Mouse (Mus musculus): ENCODE data around the gene Rnf145. TPM values are rescaled to one million over a fixed set of nuclear protein-coding genes. Genes with fewer than 3 reads are reported as not detected.

Rnf145 gene
- polyA plus RNA-seq, 1 experiment from 2014 or later, result 71.9 TPM

- H3K4me2 ChIP-seq (replicated peaks; ENCODE audit: low read depth, low read length), result no peak overlapping the region
- ATAC-seq (no peak), DNase-seq (ENCODE audit: low spot score) (no peak)
- TF ChIP-seq CTCF (IDR thresholded peaks at IDR 0.05) (no peak), EP300 (IDR thresholded peaks at IDR 0.05) (no peak)
- WGBS, result 86% methylated on average over 10 of the region's 10 CpGs
- H3K4me1 ChIP-seq (ENCODE audit: insufficient read depth, low read depth, low read length), result 0 out of 2 replicates have a peak, but pooled peaks cover 3% of the 10 kb centered on the region
- H3K4me3 ChIP-seq (ENCODE audit: low read depth, low read length), result no peak overlapping the region
- H3K9me3 ChIP-seq (ENCODE audit: low read length), result no peaks in the 10 kb centered on the region
- H3K36me3 ChIP-seq (ENCODE audit: insufficient read depth, low read length), result peaks cover 44% of the 10 kb centered on the region; the same call in 1 of the 2 replicates
- no peak overlapping the region for H3K9ac ChIP-seq (replicated peaks; ENCODE audit: low read depth)
- no peak overlapping the region for H3K27ac ChIP-seq (ENCODE audit: low read length)
- H3K27me3 ChIP-seq (replicated peaks; ENCODE audit: insufficient read depth, low read length), result no peaks in the 10 kb centered on the region
Observed at GRCm38 (mm10) chr11:44549511-44550278, 30.9 kb downstream of the Rnf145 start.

DNA sequence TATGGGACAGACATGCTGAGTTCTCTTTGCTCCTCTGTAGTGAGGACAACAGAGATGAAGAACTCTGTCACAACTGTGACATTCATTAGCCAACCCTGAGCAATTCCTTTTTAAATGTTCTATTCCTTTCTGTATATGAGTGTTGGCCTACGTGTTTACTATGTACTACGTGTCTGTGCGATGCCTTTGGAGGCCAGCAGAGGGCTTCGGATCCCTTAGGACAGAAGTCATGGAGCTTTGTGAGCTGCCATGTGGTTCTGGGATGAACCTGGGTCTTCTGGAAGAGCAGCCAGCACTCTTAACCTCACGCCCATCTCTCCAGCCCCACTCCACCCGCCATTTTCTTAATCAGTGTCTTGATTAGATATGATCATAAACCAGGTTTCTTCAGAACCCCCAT, 32.2 kb downstream of the Rnf145 start:
- ATAC-seq, result no peak
- H3K9me3 ChIP-seq (ENCODE audit: low read length), result no peaks in the 10 kb centered on the region
- no peak overlapping the region for H3K9ac ChIP-seq (replicated peaks; ENCODE audit: low read depth)
- peak; percentile 63 for TF ChIP-seq CTCF (IDR thresholded peaks at IDR 0.05)
- TF ChIP-seq EP300 (IDR thresholded peaks at IDR 0.05), result no peak
- no peak overlapping the region for H3K4me2 ChIP-seq (replicated peaks; ENCODE audit: low read depth, low read length)
- H3K4me1 ChIP-seq (ENCODE audit: insufficient read depth, low read depth, low read length), result no peaks in the 10 kb centered on the region
- no peak overlapping the region for H3K27ac ChIP-seq (ENCODE audit: low read length)
- WGBS, result 93% methylated on average over 6 of the region's 6 CpGs
- H3K4me3 ChIP-seq (ENCODE audit: low read depth, low read length), result no peak overlapping the region
- peak; percentile 33 for DNase-seq (ENCODE audit: low spot score)
- H3K27me3 ChIP-seq (replicated peaks; ENCODE audit: insufficient read depth, low read length), result no peaks in the 10 kb centered on the region
- H3K36me3 ChIP-seq (ENCODE audit: insufficient read depth, low read length), result peaks cover 44% of the 10 kb centered on the region; the same call in 1 of the 2 replicates

GRCm38 (mm10) chr11:44554339-44554738, 35.6 kb downstream of the Rnf145 start:
- ATAC-seq (no peak), DNase-seq (ENCODE audit: low spot score) (peak; percentile 31)
- TF ChIP-seq CTCF (IDR thresholded peaks at IDR 0.05), result no peak
- no peak for TF ChIP-seq EP300 (IDR thresholded peaks at IDR 0.05)
- H3K9ac ChIP-seq (replicated peaks; ENCODE audit: low read depth), result no peak overlapping the region
- H3K9me3 ChIP-seq (ENCODE audit: low read length), result no peaks in the 10 kb centered on the region
- H3K4me1 ChIP-seq (ENCODE audit: insufficient read depth, low read depth, low read length), result no peaks in the 10 kb centered on the region
- H3K4me2 ChIP-seq (replicated peaks; ENCODE audit: low read depth, low read length), result no peak overlapping the region
- no peak overlapping the region for H3K27ac ChIP-seq (ENCODE audit: low read length)
- no peak overlapping the region for H3K4me3 ChIP-seq (ENCODE audit: low read depth, low read length)
- H3K36me3 ChIP-seq (ENCODE audit: insufficient read depth, low read length), result peaks cover 56% of the 10 kb centered on the region; the same call in 1 of the 2 replicates
- H3K27me3 ChIP-seq (replicated peaks; ENCODE audit: insufficient read depth, low read length), result no peaks in the 10 kb centered on the region
- 63% methylated on average over 4 of the region's 4 CpGs for WGBS

DNA sequence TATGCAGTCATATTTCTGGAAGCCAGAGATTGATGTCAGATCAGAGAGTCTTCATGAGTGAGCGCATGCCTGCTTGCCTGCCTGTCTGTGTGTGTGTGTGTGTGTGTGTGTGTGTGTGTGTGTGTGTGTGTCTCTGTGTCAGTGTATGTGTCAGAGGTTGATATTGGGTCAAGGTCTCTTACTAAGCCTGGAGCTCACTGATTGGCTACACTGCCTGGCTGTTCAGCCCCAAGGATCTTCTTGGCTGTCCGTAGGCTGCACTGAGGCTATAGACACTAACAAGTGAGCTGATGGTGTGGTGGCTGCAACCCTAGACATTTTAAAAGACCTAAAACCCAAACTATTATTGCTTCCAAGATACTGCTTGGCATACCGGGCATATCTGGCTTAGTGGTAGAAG, 39.8 kb downstream of the Rnf145 start:
- TF ChIP-seq CTCF (IDR thresholded peaks at IDR 0.05) (no peak), EP300 (IDR thresholded peaks at IDR 0.05) (no peak)
- Histone ChIP-seq H3K4me1 (ENCODE audit: insufficient read depth, low read depth, low read length) (no peaks in the 10 kb centered on the region; the same call in 1 of the 2 replicates), H3K27ac (ENCODE audit: low read length) (no peak overlapping the region), H3K4me2 (replicated peaks; ENCODE audit: low read depth, low read length) (no peak overlapping the region), H3K27me3 (replicated peaks; ENCODE audit: insufficient read depth, low read length) (no peaks in the 10 kb centered on the region), H3K4me3 (ENCODE audit: low read depth, low read length) (no peak overlapping the region), H3K36me3 (ENCODE audit: insufficient read depth, low read length) (peaks cover 49% of the 10 kb centered on the region; the same call in 1 of the 2 replicates), H3K9me3 (ENCODE audit: low read length) (no peaks in the 10 kb centered on the region), H3K9ac (replicated peaks; ENCODE audit: low read depth) (no peak overlapping the region)
- DNase-seq (ENCODE audit: low spot score) (no peak), ATAC-seq (no peak)
- 89% methylated on average over 3 of the region's 3 CpGs for WGBS

GRCm38 (mm10) chr11:44559466-44559865, 40.7 kb downstream of the Rnf145 start:
- Histone ChIP-seq H3K9me3 (ENCODE audit: low read length) (no peaks in the 10 kb centered on the region), H3K36me3 (ENCODE audit: insufficient read depth, low read length) (peaks cover 50% of the 10 kb centered on the region; the same call in 1 of the 2 replicates), H3K4me1 (ENCODE audit: insufficient read depth, low read depth, low read length) (peaks cover 6% of the 10 kb centered on the region; the same call in 1 of the 2 replicates), H3K27me3 (replicated peaks; ENCODE audit: insufficient read depth, low read length) (no peaks in the 10 kb centered on the region), H3K27ac (ENCODE audit: low read length) (no peak overlapping the region), H3K9ac (replicated peaks; ENCODE audit: low read depth) (no peak overlapping the region), H3K4me3 (ENCODE audit: low read depth, low read length) (no peak overlapping the region), H3K4me2 (replicated peaks; ENCODE audit: low read depth, low read length) (no peak overlapping the region)
- 91% methylated on average over 6 of the region's 6 CpGs for WGBS
- DNase-seq (ENCODE audit: low spot score), result no peak
- ATAC-seq, result no peak
- TF ChIP-seq CTCF (IDR thresholded peaks at IDR 0.05), result no peak
- no peak for TF ChIP-seq EP300 (IDR thresholded peaks at IDR 0.05)

DNA sequence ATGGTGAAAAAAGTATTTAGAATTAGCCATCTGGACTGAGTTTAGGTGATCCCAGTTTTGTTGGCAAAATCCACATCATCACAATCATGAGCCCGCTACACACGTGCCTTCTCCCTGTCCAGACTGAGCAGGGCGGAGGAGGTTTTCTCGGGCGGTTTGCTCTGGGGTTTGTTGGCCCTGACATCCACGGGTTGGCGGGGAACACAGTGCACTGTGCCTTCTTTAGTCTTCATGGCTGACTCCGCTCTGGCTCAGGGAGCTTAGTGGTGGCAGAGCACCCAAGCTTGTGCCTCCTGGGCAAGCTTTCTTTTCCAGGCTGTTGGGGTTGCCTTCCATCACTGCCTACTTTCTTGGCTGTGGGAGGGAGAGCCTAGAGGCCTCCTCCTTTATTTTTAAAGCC, 41.6 kb downstream of the Rnf145 start:
- Histone ChIP-seq H3K27ac (ENCODE audit: low read length) (no peak overlapping the region), H3K4me1 (ENCODE audit: insufficient read depth, low read depth, low read length) (peaks cover 6% of the 10 kb centered on the region; the same call in 1 of the 2 replicates), H3K9me3 (ENCODE audit: low read length) (no peaks in the 10 kb centered on the region), H3K4me3 (ENCODE audit: low read depth, low read length) (no peak overlapping the region), H3K36me3 (ENCODE audit: insufficient read depth, low read length) (peaks cover 50% of the 10 kb centered on the region; the same call in 1 of the 2 replicates), H3K4me2 (replicated peaks; ENCODE audit: low read depth, low read length) (no peak overlapping the region), H3K9ac (replicated peaks; ENCODE audit: low read depth) (no peak overlapping the region), H3K27me3 (replicated peaks; ENCODE audit: insufficient read depth, low read length) (no peaks in the 10 kb centered on the region)
- 89% methylated on average over 8 of the region's 8 CpGs for WGBS
- ATAC-seq (no peak), DNase-seq (ENCODE audit: low spot score) (no peak)
- TF ChIP-seq EP300 (IDR thresholded peaks at IDR 0.05) (no peak), CTCF (IDR thresholded peaks at IDR 0.05) (no peak)
